Mouse (Mus musculus): Measurements from ENCODE around the gene Ice2. TPM values are rescaled to one million over a fixed set of nuclear protein-coding genes. Genes with fewer than 3 reads are reported as not detected.

Gene Ice2
- 13.6 and 13.8 TPM in 2 replicates for polyA plus RNA-seq (2015; fragmentation: Nextera tagmentation; extraction: Ambion mirVana)

- under 1% methylated on average over 53 of the region's 53 CpGs for WGBS
- no peaks in the 10 kb centered on the region for H3K4me1 ChIP-seq (replicated peaks; ENCODE audit: insufficient read depth, low read length)
- peak within 1 kb of the TSS; percentile 91 for H3K9ac ChIP-seq (ENCODE audit: low read depth, low read length)
- peak; percentile 89 for ATAC-seq (replicated peaks; ENCODE audit: low FRiP score, low read depth)
- DNase-seq (ENCODE audit: low spot score): peak; percentile 81
- peak within 1 kb of the TSS; percentile 94 for H3K27ac ChIP-seq
- no peaks in the 10 kb centered on the region for H3K9me3 ChIP-seq (replicated peaks; ENCODE audit: low read length)
- TF ChIP-seq CTCF (IDR thresholded peaks at IDR 0.05; ENCODE audit: low read depth): no peak
- H3K27me3 ChIP-seq (ENCODE audit: insufficient read depth, low read length): no peaks in the 10 kb centered on the region
- peak within 1 kb of the TSS; percentile 88 for H3K4me2 ChIP-seq (ENCODE audit: low read length)
- H3K4me3 ChIP-seq (replicated peaks; ENCODE audit: low read depth, low read length): peak within 1 kb of the TSS; percentile 72
- no peaks in the 10 kb centered on the region for H3K36me3 ChIP-seq (ENCODE audit: insufficient read depth, low read length)
Observed at GRCm38 (mm10) chr9:69397760-69398452, at the start of gene Ice2. TSS of gene Ice2 (plus strand) at chr9:69397906.

DNA sequence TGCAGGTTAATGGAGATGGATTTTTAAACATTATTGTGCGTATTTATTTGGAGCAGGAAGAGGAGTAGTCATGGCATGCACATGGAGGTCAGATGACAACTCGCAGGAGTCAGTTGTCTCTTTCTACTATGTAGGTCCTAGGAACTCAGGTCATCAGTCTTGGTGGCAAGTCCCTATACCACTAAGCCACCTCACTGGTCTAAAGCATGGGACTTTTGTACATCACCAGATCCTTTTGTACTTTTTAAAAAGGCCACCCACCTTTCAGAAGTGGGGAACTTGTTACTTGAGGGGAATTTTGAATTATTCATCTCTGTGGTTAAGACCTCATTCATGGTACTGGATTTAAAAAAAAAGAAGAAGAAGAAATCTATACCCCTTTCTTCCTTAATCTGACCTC lies 48.2 kb upstream of the Ice2 start:
- ATAC-seq (replicated peaks; ENCODE audit: low FRiP score, low read depth): no peak

DNA sequence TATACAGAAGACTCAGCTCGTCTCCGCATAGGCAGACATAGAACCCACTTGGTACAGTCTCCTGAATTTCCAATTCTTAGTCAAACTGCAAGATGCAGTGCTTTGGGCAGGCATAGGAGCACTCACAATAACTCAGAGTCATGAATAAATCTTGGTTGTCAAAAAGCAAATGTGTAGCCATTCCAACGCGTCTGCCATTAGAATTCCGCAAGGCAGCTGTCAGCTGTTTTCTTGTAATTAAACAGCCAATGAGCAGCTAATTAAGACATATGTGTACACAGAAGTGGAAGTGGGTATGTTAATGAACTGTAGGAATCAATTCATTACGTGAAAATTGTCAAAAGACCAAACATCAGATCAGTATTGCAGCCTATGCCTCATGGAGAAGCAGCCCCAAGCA lies 43.5 kb upstream of the Ice2 start:
- no peaks in the 10 kb centered on the region for H3K9me3 ChIP-seq (replicated peaks; ENCODE audit: low read length)
- WGBS: 81% methylated on average over 6 of the region's 6 CpGs
- no peak overlapping the region for H3K4me3 ChIP-seq (replicated peaks; ENCODE audit: low read depth, low read length)
- no peak for TF ChIP-seq CTCF (IDR thresholded peaks at IDR 0.05; ENCODE audit: low read depth)
- no peak overlapping the region for H3K9ac ChIP-seq (ENCODE audit: low read depth, low read length)
- H3K4me1 ChIP-seq (replicated peaks; ENCODE audit: insufficient read depth, low read length): no peaks in the 10 kb centered on the region
- H3K4me2 ChIP-seq (ENCODE audit: low read length): no peak overlapping the region
- no peak overlapping the region for H3K27ac ChIP-seq
- no peaks in the 10 kb centered on the region for H3K27me3 ChIP-seq (ENCODE audit: insufficient read depth, low read length)
- H3K36me3 ChIP-seq (ENCODE audit: insufficient read depth, low read length): no peaks in the 10 kb centered on the region
- ATAC-seq (replicated peaks; ENCODE audit: low FRiP score, low read depth) (no peak), DNase-seq (ENCODE audit: low spot score) (no peak)

More for the DNA sequence above, 48.2 kb upstream of the Ice2 start:
- Histone ChIP-seq H3K27me3 (ENCODE audit: insufficient read depth, low read length) (no peaks in the 10 kb centered on the region), H3K27ac (no peak overlapping the region), H3K9me3 (replicated peaks; ENCODE audit: low read length) (no peaks in the 10 kb centered on the region), H3K4me3 (replicated peaks; ENCODE audit: low read depth, low read length) (no peak overlapping the region), H3K9ac (ENCODE audit: low read depth, low read length) (no peak overlapping the region), H3K4me2 (ENCODE audit: low read length) (no peak overlapping the region), H3K36me3 (ENCODE audit: insufficient read depth, low read length) (no peaks in the 10 kb centered on the region; the same call in 1 of the 2 replicates), H3K4me1 (replicated peaks; ENCODE audit: insufficient read depth, low read length) (no peaks in the 10 kb centered on the region)
- no peak for TF ChIP-seq CTCF (IDR thresholded peaks at IDR 0.05; ENCODE audit: low read depth)
- DNase-seq (ENCODE audit: low spot score): no peak
- 88% methylated on average over 2 of the region's 2 CpGs for WGBS

- peak; percentile 73 for DNase-seq (ENCODE audit: low spot score)
Observed at GRCm38 (mm10) chr9:69357834-69358233, 39.9 kb upstream of the Ice2 start.

DNA sequence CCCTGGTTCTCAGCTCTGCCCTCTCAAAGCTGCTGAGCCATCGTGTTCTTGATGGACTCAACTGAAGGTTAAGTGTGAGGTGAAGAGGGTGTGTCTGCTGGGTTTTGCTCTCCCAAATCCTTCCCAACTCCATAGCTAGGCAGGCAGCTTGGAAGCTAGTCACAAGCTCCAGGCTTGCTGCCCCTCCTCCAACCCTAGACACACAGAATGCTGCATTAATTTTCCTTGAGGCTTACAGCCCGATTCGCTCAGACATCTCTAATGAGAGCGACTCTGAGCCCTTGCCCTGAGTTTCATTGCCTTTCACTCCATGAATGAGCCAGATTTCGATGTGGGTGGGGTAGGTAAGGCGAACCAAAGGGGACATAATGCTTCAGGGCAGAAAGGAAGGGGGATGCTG lies 38.9 kb upstream of the Ice2 start:
- H3K4me3 ChIP-seq (replicated peaks; ENCODE audit: low read depth, low read length): no peak overlapping the region
- no peak for TF ChIP-seq CTCF (IDR thresholded peaks at IDR 0.05; ENCODE audit: low read depth)
- ATAC-seq (replicated peaks; ENCODE audit: low FRiP score, low read depth) (no peak), DNase-seq (ENCODE audit: low spot score) (no peak)
- H3K4me2 ChIP-seq (ENCODE audit: low read length): no peak overlapping the region
- H3K4me1 ChIP-seq (replicated peaks; ENCODE audit: insufficient read depth, low read length): no peaks in the 10 kb centered on the region
- H3K9me3 ChIP-seq (replicated peaks; ENCODE audit: low read length): no peaks in the 10 kb centered on the region
- H3K27ac ChIP-seq: no peak overlapping the region
- 65% methylated on average over 6 of the region's 6 CpGs for WGBS
- no peak overlapping the region for H3K9ac ChIP-seq (ENCODE audit: low read depth, low read length)
- no peaks in the 10 kb centered on the region for H3K36me3 ChIP-seq (ENCODE audit: insufficient read depth, low read length)
- H3K27me3 ChIP-seq (ENCODE audit: insufficient read depth, low read length): no peaks in the 10 kb centered on the region

More at GRCm38 (mm10) chr9:69357834-69358233, 39.9 kb upstream of the Ice2 start:
- no peak overlapping the region for H3K9ac ChIP-seq (ENCODE audit: low read depth, low read length)
- no peaks in the 10 kb centered on the region for H3K9me3 ChIP-seq (replicated peaks; ENCODE audit: low read length)
- no peaks in the 10 kb centered on the region for H3K27me3 ChIP-seq (ENCODE audit: insufficient read depth, low read length)
- no peak overlapping the region for H3K4me3 ChIP-seq (replicated peaks; ENCODE audit: low read depth, low read length)
- H3K4me1 ChIP-seq (replicated peaks; ENCODE audit: insufficient read depth, low read length): no peaks in the 10 kb centered on the region
- TF ChIP-seq CTCF (IDR thresholded peaks at IDR 0.05; ENCODE audit: low read depth): peak; percentile 95
- no peak overlapping the region for H3K4me2 ChIP-seq (ENCODE audit: low read length)
- no peaks in the 10 kb centered on the region for H3K36me3 ChIP-seq (ENCODE audit: insufficient read depth, low read length)
- H3K27ac ChIP-seq: no peak overlapping the region
- ATAC-seq (replicated peaks; ENCODE audit: low FRiP score, low read depth): no peak
- 37% methylated on average over 3 of the region's 3 CpGs for WGBS

DNA sequence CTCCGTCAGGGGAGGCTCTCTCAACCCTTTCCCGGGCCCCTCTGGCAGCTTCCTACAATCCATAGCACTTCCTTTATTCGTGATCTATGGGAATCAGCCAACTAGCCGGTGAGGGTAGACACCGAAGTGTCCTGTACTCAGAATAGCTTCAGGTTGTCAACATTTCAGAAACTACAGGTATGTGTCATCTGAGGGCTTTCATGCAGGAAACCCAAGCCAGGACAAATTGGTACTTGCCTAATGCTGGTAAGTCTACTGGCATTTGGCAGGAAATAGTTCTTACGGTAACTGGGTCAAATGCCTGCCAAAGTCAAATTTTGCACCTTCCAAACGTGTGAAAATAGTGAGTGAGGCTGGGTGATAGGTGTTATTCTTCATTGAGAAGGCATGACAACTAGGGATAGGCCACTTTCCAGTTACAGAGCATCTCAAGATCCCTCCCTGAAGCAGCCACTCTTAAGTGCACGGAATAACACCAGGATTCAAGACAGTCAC lies 35.7 kb upstream of the Ice2 start:
- 84% methylated on average over 8 of the region's 8 CpGs for WGBS
- DNase-seq (ENCODE audit: low spot score): no peak
- Histone ChIP-seq H3K27ac (no peak overlapping the region), H3K9ac (ENCODE audit: low read depth, low read length) (no peak overlapping the region), H3K4me1 (replicated peaks; ENCODE audit: insufficient read depth, low read length) (no peaks in the 10 kb centered on the region), H3K27me3 (ENCODE audit: insufficient read depth, low read length) (no peaks in the 10 kb centered on the region), H3K4me2 (ENCODE audit: low read length) (no peak overlapping the region), H3K36me3 (ENCODE audit: insufficient read depth, low read length) (0 out of 2 replicates have a peak, but pooled peaks cover 4% of the 10 kb centered on the region), H3K9me3 (replicated peaks; ENCODE audit: low read length) (no peaks in the 10 kb centered on the region), H3K4me3 (replicated peaks; ENCODE audit: low read depth, low read length) (no peak overlapping the region)
- no peak for ATAC-seq (replicated peaks; ENCODE audit: low FRiP score, low read depth)
- no peak for TF ChIP-seq CTCF (IDR thresholded peaks at IDR 0.05; ENCODE audit: low read depth)
